Mouse (Mus musculus): ENCODE data around the gene Samt1.
"Not testable (repeated sequence)": the region's sequence is repeated elsewhere in the genome, so short reads cannot be mapped to it uniquely, and the experiment has no call there.

Samt1 gene

GRCm38 (mm10) chrX:154012540-154012939, at the start of gene Samt1:
Gene Samt1, minus strand, starts transcription at chrX:154012640.
- DNase-seq (ENCODE audit: low read depth) = not testable (repeated sequence)

- DNase-seq (ENCODE audit: low read depth) = not testable (repeated sequence)
Measured at GRCm38 (mm10) chrX:154054939-154055338, 42.5 kb upstream of the Samt1 start, which contains the start of gene Gm10057. Gene Gm10057, minus strand, starts transcription at chrX:154055039.

- DNase-seq (ENCODE audit: low read depth) = not testable (repeated sequence)
Measured at GRCm38 (mm10) chrX:154033727-154034126, 21.3 kb upstream of the Samt1 start, which contains the start of gene 4921511M17Rik. Gene 4921511M17Rik, minus strand, starts transcription at chrX:154033827.

GRCm38 (mm10) chrX:153976914-153977313, 35.5 kb downstream of the Samt1 start:
- DNase-seq (ENCODE audit: low read depth) = not testable (repeated sequence)

- DNase-seq (ENCODE audit: low read depth) = not testable (repeated sequence)
Measured at GRCm38 (mm10) chrX:153976467-153976866, 36.0 kb downstream of the Samt1 start.

GRCm38 (mm10) chrX:153974450-153974849, 38.0 kb downstream of the Samt1 start:
- peak; percentile 5 for DNase-seq (ENCODE audit: low read depth)

GRCm38 (mm10) chrX:153952866-153953265, 59.6 kb downstream of the Samt1 start:
- DNase-seq (ENCODE audit: low read depth) = not testable (repeated sequence)

Data from induced T-regulatory cell, adult 2 months (primary cell).